Mouse (Mus musculus): ENCODE results near the gene Ptprn2.
"Not testable (repeated sequence)": the region's sequence is repeated elsewhere in the genome, so short reads cannot be mapped to it uniquely, and the experiment has no call there.

- TF ChIP-seq CTCF (IDR thresholded peaks at IDR 0.05; ENCODE audit: control insufficient read depth, insufficient read depth, insufficient replicate concordance, low read depth, low read length); POLR2A (IDR thresholded peaks at IDR 0.05; ENCODE audit: control insufficient read depth, low read depth, low read length): not testable (repeated sequence)
Observed at GRCm38 (mm10) chr12:116577917-116578316, 92.4 kb downstream of the Ptprn2 start.
